Mouse (Mus musculus): ENCODE data around the gene Smim12. TPM values are rescaled to one million over a fixed set of nuclear protein-coding genes. Genes with fewer than 3 reads are reported as not detected.

Gene Smim12
- polyA plus RNA-seq, 1 experiment from 2014 or later = 33.9 TPM

GRCm38 (mm10) chr4:127286907-127287306 is 43.3 kb downstream of the Smim12 start:
- Histone ChIP-seq H3K4me2 (no peak overlapping the region), H3K27me3 (replicated peaks) (no peaks in the 10 kb centered on the region), H3K9ac (no peak overlapping the region), H3K9me3 (replicated peaks) (no peaks in the 10 kb centered on the region), H3K36me3 (no peaks in the 10 kb centered on the region), H3K4me3 (no peak overlapping the region), H3K27ac (no peak overlapping the region), H3K4me1 (no peaks in the 10 kb centered on the region)
- ATAC-seq = no peak
- WGBS (ENCODE audit: insufficient replicate concordance) = 33% methylated on average over 4 of the region's 4 CpGs

GRCm38 (mm10) chr4:127289039-127289548 is 45.5 kb downstream of the Smim12 start:
- no peaks in the 10 kb centered on the region for H3K9me3 ChIP-seq (replicated peaks)
- no peak overlapping the region for H3K4me2 ChIP-seq
- ATAC-seq = no peak
- no peaks in the 10 kb centered on the region for H3K27me3 ChIP-seq (replicated peaks)
- H3K27ac ChIP-seq = no peak overlapping the region
- H3K9ac ChIP-seq = no peak overlapping the region
- 58% methylated on average over 6 of the region's 6 CpGs for WGBS (ENCODE audit: insufficient replicate concordance)
- no peaks in the 10 kb centered on the region for H3K36me3 ChIP-seq
- no peak overlapping the region for H3K4me3 ChIP-seq
- no peaks in the 10 kb centered on the region for H3K4me1 ChIP-seq

GRCm38 (mm10) chr4:127292631-127293030 is 49.0 kb downstream of the Smim12 start:
- Histone ChIP-seq H3K9me3 (replicated peaks) (no peaks in the 10 kb centered on the region), H3K36me3 (no peaks in the 10 kb centered on the region), H3K27ac (no peak overlapping the region), H3K4me2 (no peak overlapping the region), H3K27me3 (replicated peaks) (no peaks in the 10 kb centered on the region), H3K9ac (no peak overlapping the region), H3K4me3 (no peak overlapping the region), H3K4me1 (no peaks in the 10 kb centered on the region)
- WGBS (ENCODE audit: insufficient replicate concordance) = 72% methylated on average over 5 of the region's 5 CpGs
- ATAC-seq = no peak

Other genes starting within 250 kb of the Smim12 start
- gene Sfpq, start 222.5 kb upstream of the Smim12 start, polyA plus RNA-seq (2016; fragmentation: Nextera tagmentation; extraction: Ambion mirVana) = 87.6 and 87.8 TPM in 2 replicates
- 13.7 and 15.2 TPM in 2 replicates for gene Zmym1, start 182.6 kb upstream of the Smim12 start, polyA plus RNA-seq (2016; fragmentation: Nextera tagmentation; extraction: Ambion mirVana)
- gene Zmym6, start 166.4 kb upstream of the Smim12 start, polyA plus RNA-seq (2016; fragmentation: Nextera tagmentation; extraction: Ambion mirVana) = 5.6 and 6.8 TPM in 2 replicates
- 7.3 and 8.5 TPM in 2 replicates for gene Tmem35b, start 120.1 kb upstream of the Smim12 start, polyA plus RNA-seq (2016; fragmentation: Nextera tagmentation; extraction: Ambion mirVana)
- gene Dlgap3, start 74.6 kb upstream of the Smim12 start, polyA plus RNA-seq (2016; fragmentation: Nextera tagmentation; extraction: Ambion mirVana) = 0.33 and 0.55 TPM in 2 replicates
- gene Gja4, start 70.3 kb downstream of the Smim12 start, polyA plus RNA-seq (2016; fragmentation: Nextera tagmentation; extraction: Ambion mirVana) = 2.5 and 3.1 TPM in 2 replicates
- gene Gjb3, start 87.1 kb downstream of the Smim12 start, polyA plus RNA-seq (2016; fragmentation: Nextera tagmentation; extraction: Ambion mirVana) = 0.16 TPM in 1 of 2 replicates, not detected in the other
- gene Gjb4, start 110.3 kb downstream of the Smim12 start, polyA plus RNA-seq (2016; fragmentation: Nextera tagmentation; extraction: Ambion mirVana) = not detected in 2 replicates
- gene Gjb5, start 114.4 kb downstream of the Smim12 start, polyA plus RNA-seq (2016; fragmentation: Nextera tagmentation; extraction: Ambion mirVana) = 0.14 and 0.23 TPM in 2 replicates